Mouse (Mus musculus): ENCODE data around the gene Rdh16f1. TPM values are rescaled to one million over a fixed set of nuclear protein-coding genes. Genes with fewer than 3 reads are reported as not detected.
"Not testable (repeated sequence)": the region's sequence is repeated elsewhere in the genome, so short reads cannot be mapped to it uniquely, and the experiment has no call there.

The Rdh16f1 gene
- total RNA-seq, 2 experiments from 2014 or later, result 0.17 TPM; not detected in 1

DNA sequence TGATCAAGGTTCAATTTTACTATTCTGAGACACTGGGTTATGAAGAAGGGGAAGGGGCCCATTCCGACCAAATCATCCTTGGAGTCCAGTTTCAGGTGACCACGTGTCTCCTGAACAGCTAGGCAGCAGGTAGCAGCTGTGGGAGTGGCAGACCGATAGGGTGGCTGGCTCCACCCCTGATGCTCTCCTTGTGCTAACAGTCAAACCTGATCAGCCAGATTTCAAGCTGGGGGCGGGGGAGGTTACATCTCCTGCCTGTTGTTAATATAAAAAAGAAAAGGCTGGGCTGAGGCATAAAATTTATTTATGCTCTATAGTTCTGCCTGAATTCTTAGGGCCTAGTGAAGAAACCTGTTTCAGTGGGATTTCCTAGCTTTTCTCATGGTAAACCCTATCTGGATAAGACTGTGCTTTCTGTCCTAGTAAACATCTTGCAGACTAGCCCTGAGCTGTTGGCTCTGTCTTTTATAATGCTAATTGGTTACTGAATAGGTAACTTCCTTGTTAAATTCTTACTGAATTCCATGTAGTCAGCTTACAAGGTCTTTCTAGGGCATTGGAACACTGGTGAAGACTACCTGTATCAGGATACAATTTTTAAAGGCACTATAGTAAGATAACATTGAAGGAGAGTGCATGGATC lies 57.8 kb downstream of the Rdh16f1 start:
- DNase-seq; intact Hi-C loops (cut with DNase I): not testable (repeated sequence)

- intact Hi-C loops (cut with DNase I); DNase-seq: not testable (repeated sequence)
These were observed 62.2 kb downstream of the Rdh16f1 start for GRCm38 (mm10) chr10:127821806-127822205.

DNA sequence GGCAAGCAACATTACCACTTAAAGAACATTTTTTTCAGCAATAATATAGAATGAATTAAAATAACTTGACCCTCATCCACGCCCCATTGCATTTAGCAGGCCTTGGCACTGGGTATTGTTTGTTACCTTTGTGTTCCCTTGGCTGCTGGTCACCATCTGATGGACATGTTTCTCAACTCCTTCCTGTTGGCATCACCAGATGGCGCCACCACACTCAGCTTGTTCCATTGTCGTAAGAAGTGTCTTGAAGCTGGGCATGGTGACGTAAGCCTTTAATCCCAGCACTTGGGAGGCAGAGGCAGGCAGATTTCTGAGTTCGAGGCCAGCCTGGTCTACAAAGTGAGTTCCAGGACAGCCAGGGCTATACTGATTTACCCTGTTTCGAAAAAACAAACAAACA lies 65.8 kb downstream of the Rdh16f1 start:
- DNase-seq, result peak in 1 of 2 experiments; percentile 4
- intact Hi-C loops (cut with DNase I), result no loop called here

DNA sequence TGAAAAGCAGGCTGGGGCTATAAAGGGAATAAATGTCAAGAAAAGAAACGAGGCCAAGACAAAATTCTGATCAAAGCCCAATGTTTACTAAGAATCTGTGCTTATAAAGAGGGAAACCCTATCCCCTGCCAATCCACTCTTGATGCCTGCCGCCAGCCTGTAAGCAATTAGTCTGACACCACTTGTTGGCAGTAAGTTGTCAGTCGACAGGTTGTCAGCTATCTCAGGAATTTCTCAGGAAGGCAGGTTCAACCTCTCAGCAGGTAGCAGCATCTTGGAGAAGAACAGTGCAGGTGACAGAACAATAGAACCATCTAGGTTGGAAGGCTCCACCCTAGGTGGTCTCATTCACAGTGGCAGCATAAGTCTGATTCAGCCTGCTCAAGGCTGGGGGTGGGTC lies 69.5 kb downstream of the Rdh16f1 start:
- intact Hi-C loops (cut with DNase I), result no loop called here
- DNase-seq, result no peak

- DNase-seq; intact Hi-C loops (cut with DNase I): not testable (repeated sequence)
These were observed 74.6 kb downstream of the Rdh16f1 start for GRCm38 (mm10) chr10:127834186-127834585.

DNA sequence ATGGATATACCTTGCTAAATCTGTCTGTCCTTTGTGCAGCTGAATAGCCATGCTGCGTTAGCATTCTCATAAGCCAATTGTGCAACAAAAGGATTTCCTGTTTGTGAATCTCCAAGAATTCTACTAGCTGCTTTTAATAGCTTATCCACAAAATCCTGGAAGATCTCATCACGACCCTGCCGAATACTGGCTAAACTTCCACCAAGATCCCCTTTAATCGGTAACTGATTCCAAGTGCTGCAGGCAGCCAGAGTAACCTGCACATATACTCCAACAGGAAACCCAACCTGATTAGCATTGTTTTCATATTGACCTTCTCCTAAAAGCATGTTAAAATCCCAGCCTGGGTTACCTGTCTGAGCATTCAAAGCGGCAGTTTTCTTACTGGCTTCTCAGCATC lies 75.7 kb downstream of the Rdh16f1 start:
- intact Hi-C loops (cut with DNase I), result no loop called here

DNA sequence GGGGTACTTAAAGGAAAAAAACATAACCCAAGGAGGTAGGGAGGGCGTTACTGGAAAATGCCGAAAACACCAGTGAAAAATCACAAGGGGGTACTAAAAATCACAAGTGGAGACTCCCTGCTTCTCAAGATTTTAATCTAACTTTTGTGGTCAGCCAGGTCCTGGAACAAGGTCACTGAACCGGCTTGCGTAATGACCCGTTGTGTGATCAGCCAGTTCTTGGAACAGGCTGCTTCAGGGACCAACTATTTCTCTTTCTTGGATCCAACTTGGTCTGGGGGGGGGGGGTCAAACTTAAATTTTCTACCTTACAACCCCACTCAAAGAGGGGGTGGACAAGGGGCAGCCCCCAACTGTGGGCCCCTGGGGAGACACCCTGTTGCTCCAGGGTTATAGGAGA lies 78.2 kb downstream of the Rdh16f1 start:
- intact Hi-C loops (cut with DNase I), result not testable (repeated sequence)

More for the DNA sequence above, 75.7 kb downstream of the Rdh16f1 start:
- no peak for DNase-seq

GRCm38 (mm10) chr10:127838539-127838938 lies 79.0 kb downstream of the Rdh16f1 start:
- intact Hi-C loops (cut with DNase I), result no loop called here
- no peak for DNase-seq

More for the DNA sequence above, 78.2 kb downstream of the Rdh16f1 start:
- DNase-seq, result not testable (repeated sequence)

- intact Hi-C loops (cut with DNase I), result no loop called here
- no peak for DNase-seq
These were observed 81.2 kb downstream of the Rdh16f1 start for GRCm38 (mm10) chr10:127840776-127841175.

Other genes starting within 250 kb of the Rdh16f1 start
- 10 to 100 TPM; 44.5 to 54.0 TPM for gene Ndufa4l2, start 244.8 kb upstream of the Rdh16f1 start, total RNA-seq (2021)
- 10 to 100 TPM; 41.3 to 41.7 TPM for gene Shmt2, start 237.3 kb upstream of the Rdh16f1 start, total RNA-seq (2021)
- gene Nxph4, start 225.2 kb upstream of the Rdh16f1 start, total RNA-seq (2021), result 1 to 10 TPM; 1.3 to 1.8 TPM
- gene Lrp1, start 138.6 kb upstream of the Rdh16f1 start, total RNA-seq (2021), result 10 to 100 TPM; 95.8 to 96.3 TPM
- 10 to 100 TPM; 45.9 to 46.8 TPM for gene Stat6, start 116.8 kb upstream of the Rdh16f1 start, total RNA-seq (2021)
- 1 to 10 TPM; 5.0 to 7.0 TPM for gene Nemp1, start 92.9 kb upstream of the Rdh16f1 start, total RNA-seq (2021)
- gene Nab2, start 91.2 kb upstream of the Rdh16f1 start, total RNA-seq (2021), result 10 to 100 TPM in 1 of 2 experiments, 1 to 10 TPM in 1; 8.5 to 11.7 TPM
- gene Myo1a, start 54.6 kb upstream of the Rdh16f1 start, total RNA-seq (2021), result not detected
- gene Tac2, start 35.3 kb upstream of the Rdh16f1 start, total RNA-seq (2021), result not detected
- 1 to 10 TPM; 8.1 to 9.6 TPM for gene Zbtb39, start 20.2 kb upstream of the Rdh16f1 start, total RNA-seq (2021)
- 1 to 10 TPM; 4.6 to 4.7 TPM for gene Gpr182, start 8.1 kb upstream of the Rdh16f1 start, total RNA-seq (2021)
- gene Rdh1, start 66 bp upstream of the Rdh16f1 start, total RNA-seq (2021), result under 1 TPM; 0.10 to 0.12 TPM
- under 1 TPM in 1 of 2 experiments, not detected in 1; 0.74 TPM for gene Rdh9, start 16.6 kb downstream of the Rdh16f1 start, total RNA-seq (2021)
- not detected for gene Rdh16, start 41.4 kb downstream of the Rdh16f1 start, total RNA-seq (2021)
- gene Rdh19, start 90.1 kb downstream of the Rdh16f1 start, total RNA-seq (2021), result not detected
- not detected for gene Rdh16f2, start 106.7 kb downstream of the Rdh16f1 start, total RNA-seq (2021)
- not detected for gene Rdh7, start 129.0 kb downstream of the Rdh16f1 start, total RNA-seq (2021)
- gene Sdr9c7, start 138.7 kb downstream of the Rdh16f1 start, total RNA-seq (2021), result not detected
- gene Hsd17b6, start 247.8 kb downstream of the Rdh16f1 start, total RNA-seq (2021), result not detected

All from heart, postnatal 10 days (tissue).